Mouse (Mus musculus) myocyte (in vitro differentiated cells): ENCODE data around the gene Mat2a.

Experiments used
- CEBPB ChIP-seq: IDR thresholded peaks from 2 replicates; pipeline ENCODE4 v1.6.1; 2011; ENCODE audit warnings: mild to moderate bottlenecking, moderate library complexity; ENCODE audit not compliant: poor library complexity, insufficient read depth, severe bottlenecking
- E2F4 ChIP-seq: IDR thresholded peaks from one replicate; pipeline ENCODE4 v1.6.1; 2011; ENCODE audit warnings: mild to moderate bottlenecking, control low read depth, moderate library complexity; ENCODE audit not compliant: insufficient read depth
- MYOD1 ChIP-seq, 3 experiments: IDR thresholded peaks; one replicate each; pipeline ENCODE4 v1.6.1; 2011; ENCODE audit warnings: control low read depth in 2 of 3, low read depth in 2 of 3, mild to moderate bottlenecking in 2 of 3, moderate library complexity in 1 of 3; ENCODE audit not compliant: insufficient read length in 2 of 3, control insufficient read depth in 1 of 3
- MYOG ChIP-seq, 3 experiments: IDR thresholded peaks; one replicate each; pipeline ENCODE4 v1.6.1; 2011; ENCODE audit warnings: control low read depth in 2 of 3, low read depth in 2 of 3, mild to moderate bottlenecking in 2 of 3; ENCODE audit not compliant: insufficient read length in 2 of 3, control insufficient read depth in 1 of 3, insufficient read depth in 1 of 3
- POLR2A ChIP-seq: IDR thresholded peaks from one replicate; pipeline ENCODE4 v1.6.1; 2011; ENCODE audit warnings: low read depth, mild to moderate bottlenecking, control low read depth, moderate library complexity; ENCODE audit not compliant: insufficient read length
- POLR2AphosphoS2 ChIP-seq: IDR thresholded peaks from one replicate; pipeline ENCODE4 v1.6.1; 2011; ENCODE audit warnings: low read depth, control low read depth; ENCODE audit not compliant: insufficient read length
- REST ChIP-seq: IDR thresholded peaks from one replicate; pipeline ENCODE4 v1.6.1; 2011; ENCODE audit warnings: mild to moderate bottlenecking, control low read depth, moderate library complexity; ENCODE audit not compliant: insufficient read depth, insufficient read length
- SRF ChIP-seq: IDR thresholded peaks from one replicate; pipeline ENCODE4 v1.6.1; 2011; ENCODE audit warnings: low read depth; ENCODE audit not compliant: control insufficient read depth, insufficient read length
- TCF12 ChIP-seq: IDR thresholded peaks from one replicate; pipeline ENCODE4 v1.6.1; 2011; ENCODE audit warnings: mild to moderate bottlenecking, control low read depth; ENCODE audit not compliant: poor library complexity, insufficient read depth, severe bottlenecking
- TCF3 ChIP-seq: IDR thresholded peaks from one replicate; pipeline ENCODE4 v1.6.1; 2011; ENCODE audit warnings: low read depth, control low read depth; ENCODE audit not compliant: insufficient read length

DNA sequence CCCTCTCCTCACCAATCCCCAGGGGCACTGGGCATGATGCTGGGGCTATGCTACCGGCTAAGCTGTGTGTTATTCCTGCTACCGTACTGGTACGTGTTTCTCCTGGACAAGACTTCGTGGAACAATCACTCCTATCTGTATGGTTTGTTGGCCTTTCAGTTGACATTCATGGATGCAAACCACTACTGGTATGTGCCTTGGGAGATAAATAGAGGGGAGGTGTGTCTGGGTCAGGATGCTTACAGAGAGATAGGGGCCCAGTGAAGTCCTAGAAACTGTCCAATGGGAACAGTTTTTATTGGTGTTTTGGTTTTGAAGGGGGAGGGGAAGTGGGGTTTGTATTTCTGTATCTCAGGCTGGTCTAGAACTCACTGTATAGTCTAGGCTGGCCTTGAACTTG, 21.1 kb downstream of the Mat2a start:
- no peak for TF ChIP-seq POLR2AphosphoS2
- no peak for TF ChIP-seq MYOG (IDR thresholded peaks at IDR 0.05; ENCODE audit: control insufficient read depth in 1 of 3, insufficient read depth in 1 of 3, insufficient read length in 2 of 3, low read depth in 2 of 3)
- TF ChIP-seq POLR2A, result no peak
- TF ChIP-seq SRF, result no peak
- no peak for TF ChIP-seq REST
- no peak for TF ChIP-seq TCF12
- no peak for TF ChIP-seq MYOD1 (IDR thresholded peaks at IDR 0.05; ENCODE audit: control insufficient read depth in 1 of 3, insufficient read length in 2 of 3, low read depth in 2 of 3)
- TF ChIP-seq E2F4, result no peak
- no peak for TF ChIP-seq CEBPB
- no peak for TF ChIP-seq TCF3
